Mouse (Mus musculus) stomach, embryonic 14.5 days (tissue): ENCODE measurements around the gene Gm20388. TPM values are rescaled to one million over a fixed set of nuclear protein-coding genes. Genes with fewer than 3 reads are reported as not detected.

ENCODE experiments used
- ATAC-seq: fragments of 200-750 bp; cut with Nextera tagmentation; 2 replicates; pipeline ENCODE4 v1.8.0; 2017; ENCODE audit warnings: low read depth, moderate TSS enrichment; ENCODE audit not compliant: insufficient number of reproducible peaks, insufficient read depth, low FRiP score
- H3K27ac ChIP-seq: fragments of 300-500 bp; sonication (generic); 2 replicates; pipeline ENCODE4 v1.5.1; 2014; ENCODE audit warnings: mild to moderate bottlenecking, low read length, moderate library complexity, mixed read lengths
- H3K27me3 ChIP-seq: fragments of 300-500 bp; sonication (generic); 2 replicates; pipeline ENCODE4 v1.6.1; 2014; ENCODE audit warnings: low read length, control low read depth, mixed read lengths; ENCODE audit not compliant: control insufficient read depth, insufficient read depth
- H3K36me3 ChIP-seq: fragments of 300-500 bp; sonication (generic); 2 replicates; pipeline ENCODE4 v1.6.1; 2014; ENCODE audit warnings: mild to moderate bottlenecking, control low read depth, low read length, moderate library complexity, mixed read lengths; ENCODE audit not compliant: control insufficient read depth, insufficient read depth
- H3K4me1 ChIP-seq: fragments of 300-500 bp; sonication (generic); 2 replicates; pipeline ENCODE4 v1.6.1; 2014; ENCODE audit warnings: low read length, control low read depth, mixed read lengths; ENCODE audit not compliant: control insufficient read depth, insufficient read depth
- H3K4me2 ChIP-seq: fragments of 300-500 bp; sonication (generic); replicated peaks from 2 replicates; pipeline ENCODE4 v1.6.1; 2014; ENCODE audit warnings: low read depth, low read length, control low read depth
- H3K4me3 ChIP-seq: fragments of 300-500 bp; sonication (generic); 2 replicates; pipeline ENCODE4 v1.5.1; 2014; ENCODE audit warnings: low read depth, low read length, control low read depth
- H3K9ac ChIP-seq: fragments of 300-500 bp; sonication (generic); replicated peaks from 2 replicates; pipeline ENCODE4 v1.6.1; 2014; ENCODE audit warnings: low read depth, mild to moderate bottlenecking, control low read depth, low read length, moderate library complexity, mixed read lengths
- H3K9me3 ChIP-seq: fragments of 300-500 bp; sonication (generic); 2 replicates; pipeline ENCODE4 v1.6.1; 2016; ENCODE audit warnings: low read depth, low read length, control low read depth; ENCODE audit not compliant: control insufficient read depth
- WGBS: fragments of 180-500 bp; shearing (Covaris S2); extraction: QIAGEN DNeasy Blood & Tissue Kit; methylation state at CpG from one replicate; pipeline ENCODE4 v1.1.7; 2014; 5-methylcytosine and 5-hydroxymethylcytosine counted together
- polyA plus RNA-seq: library from polyadenylated mRNA; unstranded; fragments of >200 nt; fragmentation: Nextera tagmentation; extraction: Ambion mirVana; gene quantifications from 2 replicates; pipeline ENCODE4 v1.2.1, GENCODE M21; 2014

Gene Gm20388
- polyA plus RNA-seq, 1 experiment from 2014 or later, result 11.4 TPM

GRCm38 (mm10) chr8:122644175-122644954 is 2733.7 kb downstream of the Gm20388 start:
- Histone ChIP-seq H3K4me3 (no peak overlapping the region), H3K36me3 (no peaks in the 10 kb centered on the region), H3K9ac (no peak overlapping the region), H3K4me2 (no peak overlapping the region), H3K4me1 (peaks cover 21% of the 10 kb centered on the region), H3K9me3 (no peaks in the 10 kb centered on the region), H3K27me3 (no peaks in the 10 kb centered on the region), H3K27ac (no peak overlapping the region)
- 71% methylated on average over 6 of the region's 6 CpGs for WGBS
- no peak for ATAC-seq

GRCm38 (mm10) chr8:122646337-122646736 is 2735.7 kb downstream of the Gm20388 start:
- 88% methylated on average over 16 of the region's 16 CpGs for WGBS
- H3K36me3 ChIP-seq, result no peaks in the 10 kb centered on the region
- no peak overlapping the region for H3K9ac ChIP-seq
- H3K4me3 ChIP-seq, result no peak overlapping the region
- no peaks in the 10 kb centered on the region for H3K9me3 ChIP-seq
- no peak overlapping the region for H3K4me2 ChIP-seq
- no peaks in the 10 kb centered on the region for H3K27me3 ChIP-seq
- peaks cover 4% of the 10 kb centered on the region; the same call in 1 of the 2 replicates for H3K4me1 ChIP-seq
- ATAC-seq, result no peak
- H3K27ac ChIP-seq, result no peak overlapping the region

- 55% methylated on average over 15 of the region's 15 CpGs for WGBS
- no peaks in the 10 kb centered on the region for H3K9me3 ChIP-seq
These were observed 2737.7 kb downstream of the Gm20388 start for GRCm38 (mm10) chr8:122648192-122648970.

GRCm38 (mm10) chr8:122651326-122651921 is 2740.8 kb downstream of the Gm20388 start:
- Histone ChIP-seq H3K36me3 (peaks cover 2% of the 10 kb centered on the region; the same call in 1 of the 2 replicates), H3K9ac (no peak overlapping the region), H3K4me2 (no peak overlapping the region), H3K4me3 (no peak overlapping the region), H3K27ac (no peak overlapping the region), H3K9me3 (no peaks in the 10 kb centered on the region), H3K27me3 (no peaks in the 10 kb centered on the region), H3K4me1 (peaks cover 30% of the 10 kb centered on the region)
- ATAC-seq, result no peak
- 78% methylated on average over 16 of the region's 16 CpGs for WGBS

More at GRCm38 (mm10) chr8:122648192-122648970, 2737.7 kb downstream of the Gm20388 start:
- no peaks in the 10 kb centered on the region for H3K27me3 ChIP-seq
- H3K27ac ChIP-seq, result no peak overlapping the region
- H3K4me2 ChIP-seq, result no peak overlapping the region
- H3K4me3 ChIP-seq, result no peak overlapping the region
- H3K9ac ChIP-seq, result no peak overlapping the region
- ATAC-seq, result no peak
- peaks cover 2% of the 10 kb centered on the region; the same call in 1 of the 2 replicates for H3K36me3 ChIP-seq
- peaks cover 10% of the 10 kb centered on the region; the same call in 1 of the 2 replicates for H3K4me1 ChIP-seq

- Histone ChIP-seq H3K4me2 (no peak overlapping the region), H3K4me3 (no peak overlapping the region), H3K9ac (no peak overlapping the region), H3K27ac (no peak overlapping the region), H3K4me1 (peaks cover 30% of the 10 kb centered on the region), H3K9me3 (no peaks in the 10 kb centered on the region), H3K36me3 (peaks cover 2% of the 10 kb centered on the region; the same call in 1 of the 2 replicates), H3K27me3 (no peaks in the 10 kb centered on the region)
- 53% methylated on average over 6 of the region's 6 CpGs for WGBS
- no peak for ATAC-seq
These were observed 2742.0 kb downstream of the Gm20388 start for GRCm38 (mm10) chr8:122652643-122653042.

GRCm38 (mm10) chr8:122654768-122655167 is 2744.1 kb downstream of the Gm20388 start:
- ATAC-seq, result no peak
- Histone ChIP-seq H3K36me3 (peaks cover 2% of the 10 kb centered on the region; the same call in 1 of the 2 replicates), H3K9ac (no peak overlapping the region), H3K27ac (peak overlapping the region; percentile 39; the same call in 1 of the 2 replicates), H3K9me3 (no peaks in the 10 kb centered on the region), H3K4me1 (peaks cover 40% of the 10 kb centered on the region), H3K4me2 (no peak overlapping the region), H3K4me3 (no peak overlapping the region), H3K27me3 (no peaks in the 10 kb centered on the region)
- WGBS, result 13% methylated on average over 7 of the region's 7 CpGs

- no peak overlapping the region for H3K4me2 ChIP-seq
- no peak overlapping the region for H3K4me3 ChIP-seq
- H3K36me3 ChIP-seq, result peaks cover 2% of the 10 kb centered on the region; the same call in 1 of the 2 replicates
- peaks cover 47% of the 10 kb centered on the region for H3K4me1 ChIP-seq
- H3K27me3 ChIP-seq, result no peaks in the 10 kb centered on the region
- H3K27ac ChIP-seq, result no peak overlapping the region; the same call in 1 of the 2 replicates
- WGBS, result 72% methylated on average over 13 of the region's 13 CpGs
- no peak overlapping the region for H3K9ac ChIP-seq
- no peak for ATAC-seq
- H3K9me3 ChIP-seq, result no peaks in the 10 kb centered on the region
These were observed 2745.7 kb downstream of the Gm20388 start for GRCm38 (mm10) chr8:122656056-122656999.
